Mouse (Mus musculus) right cerebral cortex, adult 18-20 months (tissue): ENCODE data around the gene Lrp8.
A peak's percentile ranks its signal among the peaks of the same experiment; 100 is the strongest.

Source experiments
- DNase-seq: peaks from one replicate; pipeline ENCODE4 v3.0.0; 2022; ENCODE audit warnings: mixed read lengths

The Lrp8 gene

DNA sequence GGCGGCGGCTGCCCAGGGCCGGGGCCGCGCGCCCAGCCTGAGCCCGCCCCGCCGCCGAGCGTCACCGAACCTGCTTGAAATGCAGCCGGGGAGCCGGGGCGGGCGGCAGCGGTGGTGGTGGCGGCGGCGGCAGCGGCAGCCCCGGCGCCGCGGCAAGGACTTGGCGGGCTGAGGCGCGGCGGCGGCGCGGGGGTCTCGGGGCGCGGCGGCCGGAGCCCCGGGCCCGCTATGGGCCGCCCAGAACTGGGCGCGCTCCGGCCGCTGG lies at the start of gene Lrp8:
TSS of gene Lrp8 (plus strand) at position 77 of the 265 bp plus-strand sequence.
- DNase-seq = no peak

DNA sequence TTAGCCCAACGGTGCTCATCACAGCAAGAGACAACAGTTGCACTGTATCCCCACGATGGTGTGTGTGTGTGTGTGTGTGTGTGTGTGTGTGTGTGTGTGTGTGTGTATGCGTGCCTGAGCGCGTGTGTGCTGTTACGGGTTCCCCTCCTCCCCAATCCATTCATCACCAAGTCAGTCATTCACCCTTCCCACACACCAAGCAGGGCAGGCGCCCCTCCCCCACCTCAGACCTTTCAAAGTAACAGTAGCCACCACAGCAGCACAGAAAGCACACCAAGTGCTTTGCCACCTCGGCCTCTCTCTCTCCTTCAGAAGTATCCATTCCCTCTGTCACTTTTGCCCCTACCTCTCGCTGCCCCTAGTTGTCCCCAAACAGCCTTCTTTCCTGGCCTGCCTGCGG lies 45.8 kb upstream of the Lrp8 start:
- DNase-seq = no peak

DNA sequence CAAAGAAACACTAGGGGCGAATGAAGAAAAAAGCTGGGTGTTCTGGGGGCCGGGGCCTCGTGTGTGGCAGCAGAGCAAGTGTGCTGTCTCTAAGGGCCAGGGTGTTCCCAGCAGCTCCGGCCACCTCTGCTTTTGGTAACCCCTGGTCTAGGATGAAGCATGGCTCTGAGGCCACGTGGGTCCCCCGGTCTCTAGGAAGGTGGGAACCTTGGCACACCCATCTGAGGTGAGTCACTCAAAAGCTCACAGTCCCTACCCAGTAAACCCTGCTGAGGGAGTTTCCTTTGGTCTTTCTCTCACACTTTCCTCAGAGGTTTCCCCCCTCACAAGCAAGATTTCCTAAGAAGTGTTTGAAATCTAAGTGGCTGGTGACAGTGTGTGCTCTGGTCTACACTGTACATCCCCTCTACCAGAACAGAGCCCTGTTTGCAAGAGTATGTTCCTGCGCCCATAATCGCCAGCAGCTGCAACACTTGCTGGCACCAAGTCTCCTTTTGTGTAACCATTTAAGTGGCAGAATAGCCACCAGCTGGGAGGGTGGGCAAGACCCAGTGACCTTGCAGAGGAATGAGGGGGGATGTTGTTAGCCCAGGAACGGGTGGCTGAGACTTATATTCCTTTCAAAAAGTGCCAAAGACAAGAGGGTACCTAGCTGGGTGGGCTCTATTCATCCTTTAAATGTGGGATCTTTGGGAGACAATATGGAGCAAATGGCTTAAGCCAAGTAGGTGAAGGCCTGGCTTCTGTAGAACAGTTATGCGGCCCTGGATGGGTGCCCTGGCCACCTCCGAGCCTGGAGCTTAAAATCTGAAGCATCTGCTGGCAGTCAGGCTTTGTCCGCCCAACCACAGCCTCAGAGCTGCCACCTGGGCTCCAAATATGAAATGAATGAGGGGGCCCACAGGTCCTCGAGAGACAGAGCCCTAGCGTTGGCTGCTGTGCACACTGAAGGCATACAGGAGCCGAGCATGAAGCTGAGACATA lies 44.3 kb upstream of the Lrp8 start:
- no peak for DNase-seq

DNA sequence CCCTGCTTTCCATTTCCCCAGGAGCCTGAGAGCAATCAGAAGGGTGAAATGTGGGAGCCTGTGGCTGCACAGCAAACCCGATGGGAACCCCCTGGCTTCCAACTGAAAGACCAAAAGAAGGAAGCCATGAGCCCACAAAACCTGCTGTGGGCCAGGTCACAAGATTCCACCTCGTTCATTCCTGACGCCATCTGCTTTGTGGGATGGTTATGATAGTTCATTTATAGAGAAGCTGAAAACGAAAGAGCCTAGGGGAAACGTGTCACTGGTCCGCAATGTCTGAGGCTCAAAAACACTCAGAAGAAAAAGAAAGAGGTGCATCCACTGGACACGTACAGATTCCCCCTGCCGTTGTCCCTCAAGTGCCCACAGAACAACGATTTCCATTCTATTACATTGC lies 43.1 kb upstream of the Lrp8 start:
- DNase-seq = no peak

DNA sequence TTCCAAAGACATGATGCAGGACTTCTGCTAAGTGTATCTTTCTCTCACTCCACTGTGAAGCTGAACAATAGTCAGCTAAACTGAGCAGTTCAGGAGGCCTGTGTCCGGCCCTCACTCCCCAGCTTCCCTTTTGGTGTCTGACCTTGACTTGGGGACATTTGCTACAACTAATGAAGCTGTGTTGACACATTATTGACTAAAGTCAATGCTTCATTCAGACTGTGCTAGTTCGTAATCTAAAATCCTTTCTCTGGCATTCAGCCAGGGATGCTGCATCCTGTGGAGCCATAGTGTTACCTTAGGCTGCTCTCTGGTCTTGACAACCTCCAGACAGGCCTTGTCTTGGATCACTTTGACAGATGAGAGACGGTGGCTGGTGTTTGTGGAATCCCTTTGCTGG lies 39.1 kb upstream of the Lrp8 start:
- no peak for DNase-seq

DNA sequence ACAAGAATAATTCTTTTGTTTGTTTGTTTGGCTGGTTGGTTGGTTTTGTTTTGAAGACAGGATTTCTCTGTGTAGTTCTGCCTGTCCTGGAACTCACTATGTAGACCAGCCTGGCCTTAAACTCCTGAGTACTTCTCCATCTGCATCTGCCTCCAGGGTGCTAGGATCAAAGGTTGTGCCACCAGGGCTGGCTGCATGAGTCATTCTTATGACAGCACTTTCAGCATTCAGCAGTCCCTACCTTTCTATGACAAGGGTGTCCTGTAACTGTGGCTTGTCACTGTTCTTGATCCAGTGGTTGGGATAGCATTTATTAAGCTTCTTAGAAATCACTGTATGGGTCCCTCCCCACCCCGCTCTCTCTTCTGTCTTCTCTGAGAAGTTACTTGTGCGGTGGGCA lies 38.5 kb upstream of the Lrp8 start:
- DNase-seq = no peak

DNA sequence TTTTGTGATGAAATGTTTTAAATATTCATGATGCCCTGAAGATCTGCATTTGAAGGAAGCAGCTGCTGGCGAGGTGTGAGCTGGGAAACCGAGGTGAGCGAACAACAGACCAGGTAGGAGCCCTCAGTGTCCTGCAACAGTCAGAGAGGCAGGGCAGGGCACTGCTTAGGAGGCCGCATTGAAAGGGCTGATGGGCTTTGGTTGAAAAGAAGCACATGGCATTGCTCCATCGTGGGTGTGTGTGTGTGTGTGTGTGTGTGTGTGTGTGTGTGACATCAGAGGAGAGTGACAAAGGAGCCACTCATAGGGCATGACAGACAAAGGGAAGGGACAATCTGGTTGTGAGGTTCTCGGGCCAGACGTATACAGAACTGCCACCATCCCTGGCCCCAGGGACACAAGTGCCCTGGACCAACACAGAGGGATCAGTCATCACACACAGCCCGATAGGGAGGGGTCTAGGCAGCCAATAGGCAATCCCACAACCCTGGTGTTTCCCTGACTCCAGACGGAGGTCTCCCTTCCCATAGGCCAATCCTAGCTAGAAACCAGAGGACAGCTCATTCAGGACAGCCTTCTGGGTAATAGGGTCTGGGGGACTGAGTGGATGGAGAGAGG lies 36.8 kb upstream of the Lrp8 start:
- no peak for DNase-seq

DNA sequence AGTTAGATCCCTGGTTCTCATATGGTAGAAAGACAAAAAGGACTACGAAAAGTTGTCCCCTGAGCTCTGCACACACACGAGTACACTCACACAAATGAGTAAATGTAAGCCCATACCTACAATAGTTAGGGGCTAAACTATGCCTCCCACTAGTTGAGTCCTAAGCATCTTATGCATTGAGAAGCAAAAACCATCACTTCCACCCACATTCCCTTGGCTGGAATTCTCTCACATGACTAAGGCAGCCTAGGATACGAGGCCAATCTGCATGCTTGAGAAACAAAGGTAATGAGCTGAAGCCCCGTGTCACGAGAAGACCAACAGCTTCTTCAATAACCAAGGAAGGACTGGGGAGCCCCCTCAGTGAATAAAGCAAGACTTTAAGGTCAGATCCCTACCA lies 35.9 kb upstream of the Lrp8 start:
- peak; percentile 17 for DNase-seq

DNA sequence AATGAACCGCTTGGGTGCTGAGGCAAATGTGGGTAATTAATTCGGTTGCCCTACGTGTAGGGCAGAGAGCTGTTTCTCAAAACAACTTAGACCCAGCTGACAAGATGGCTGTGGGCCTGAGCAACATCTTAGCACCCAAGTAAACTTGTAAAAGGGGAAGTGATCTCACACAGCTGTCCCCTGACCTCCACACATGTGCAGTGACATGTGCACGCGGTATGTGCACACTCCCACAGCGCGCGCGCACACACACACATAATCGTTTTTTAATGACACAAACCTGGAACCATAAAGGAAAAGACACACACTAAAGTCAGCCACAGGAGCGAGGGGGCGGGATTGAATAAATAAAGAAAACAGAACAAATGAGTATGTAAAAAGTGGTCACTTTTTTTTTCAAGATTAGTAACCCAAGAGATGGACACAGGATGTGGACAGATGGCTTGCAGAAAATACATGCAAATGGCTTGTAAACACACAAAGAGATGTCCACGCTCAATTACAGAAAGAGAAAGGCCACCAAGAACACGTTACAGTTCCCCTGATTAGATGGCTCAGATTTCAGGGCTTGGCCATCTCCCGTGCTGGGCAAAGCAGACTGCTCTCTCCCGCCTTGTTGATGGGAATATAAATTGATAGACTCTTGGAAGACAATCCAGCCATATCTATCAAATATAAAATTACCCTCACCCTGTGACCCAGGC lies 29.8 kb upstream of the Lrp8 start:
- no peak for DNase-seq

DNA sequence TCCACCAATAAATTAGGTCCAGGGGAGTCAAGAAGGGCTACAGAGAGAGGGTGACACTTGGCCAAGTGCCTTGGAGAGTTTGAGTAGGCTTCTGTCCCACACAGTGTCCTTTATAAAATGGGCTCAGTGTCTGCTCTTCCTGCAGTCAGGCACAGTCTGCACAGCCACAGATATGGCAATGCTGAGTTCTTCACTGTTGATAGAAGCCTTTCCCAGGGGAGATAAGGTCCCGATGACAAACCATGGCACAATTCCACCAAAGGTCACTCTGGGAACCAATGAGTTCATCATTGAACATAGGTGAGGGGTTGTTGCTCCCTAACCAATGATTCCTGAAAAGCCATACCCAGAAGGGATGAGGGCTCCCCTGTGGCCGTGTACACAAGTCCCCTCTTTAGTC lies 27.2 kb upstream of the Lrp8 start:
- no peak for DNase-seq

DNA sequence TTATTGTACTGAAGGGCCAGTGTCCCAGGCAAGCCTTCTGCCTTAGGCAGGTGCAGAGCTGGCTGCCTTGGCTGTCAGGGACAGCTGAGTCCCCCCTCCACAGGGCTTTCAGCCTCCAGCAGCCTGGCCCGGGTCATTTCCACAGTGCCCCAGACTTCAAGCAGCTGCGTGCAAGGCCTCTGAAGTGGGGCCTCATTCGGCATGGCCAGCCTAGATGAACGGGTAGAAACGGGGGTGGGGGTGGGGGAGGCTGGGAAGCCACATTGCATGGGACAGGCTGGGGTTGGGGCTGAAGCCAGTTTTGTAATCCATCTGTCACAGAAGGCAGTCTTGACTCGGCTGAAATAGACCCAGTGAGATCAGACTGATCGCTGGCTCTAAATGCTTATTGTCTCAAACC lies 26.4 kb upstream of the Lrp8 start:
- no peak for DNase-seq

DNA sequence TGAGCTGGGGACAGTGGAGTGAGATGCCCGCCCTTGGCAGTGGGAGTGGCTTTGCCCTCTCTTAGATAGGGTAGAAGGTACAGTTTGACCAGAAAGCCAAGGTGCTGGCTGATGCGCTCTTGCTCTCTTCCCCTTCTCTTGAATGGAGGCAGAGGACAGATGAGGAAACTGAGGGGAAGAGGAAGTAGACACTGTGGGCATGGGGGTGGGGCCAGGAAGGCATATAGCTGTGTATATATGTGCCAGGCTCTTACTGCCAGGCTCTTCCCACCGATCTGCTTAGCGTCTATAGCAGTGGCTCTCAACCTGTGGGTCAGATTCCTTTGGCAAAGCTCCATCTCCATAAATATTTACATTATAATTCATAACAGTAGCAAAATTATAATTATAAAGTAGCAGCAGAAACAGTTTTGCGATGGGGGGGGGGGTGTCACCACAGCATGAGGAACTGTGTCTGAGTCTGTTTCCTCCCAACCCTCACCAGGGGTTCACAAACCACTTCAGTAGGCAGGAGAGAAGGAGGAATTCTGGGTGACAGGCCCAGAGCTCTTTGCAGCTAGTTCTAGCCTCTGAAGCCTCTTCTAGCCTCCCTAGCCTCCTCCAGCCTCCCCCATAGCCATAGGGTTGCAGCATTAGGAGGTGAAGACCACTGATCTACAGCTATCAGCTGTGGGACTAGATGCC lies 24.9 kb upstream of the Lrp8 start:
- DNase-seq = no peak

DNA sequence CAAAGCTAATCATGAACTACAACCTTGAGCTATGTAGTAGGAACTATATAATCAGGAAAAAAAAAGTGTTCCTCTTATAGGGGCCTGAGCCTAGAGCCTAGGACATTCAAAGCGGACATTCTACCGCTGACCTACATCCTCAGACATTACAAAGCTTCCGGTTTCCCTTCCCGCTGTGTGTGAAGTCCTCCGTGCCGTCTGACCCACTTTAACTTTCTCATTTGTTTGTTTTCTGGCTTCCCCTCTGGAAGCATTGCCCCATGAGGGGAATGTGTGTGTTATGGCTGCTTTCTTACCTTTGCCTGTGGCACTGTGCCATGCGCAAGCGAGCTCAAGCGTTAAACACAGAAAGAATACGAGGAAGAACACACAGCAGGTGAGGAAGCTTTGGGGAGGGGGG lies 18.5 kb upstream of the Lrp8 start:
- no peak for DNase-seq

DNA sequence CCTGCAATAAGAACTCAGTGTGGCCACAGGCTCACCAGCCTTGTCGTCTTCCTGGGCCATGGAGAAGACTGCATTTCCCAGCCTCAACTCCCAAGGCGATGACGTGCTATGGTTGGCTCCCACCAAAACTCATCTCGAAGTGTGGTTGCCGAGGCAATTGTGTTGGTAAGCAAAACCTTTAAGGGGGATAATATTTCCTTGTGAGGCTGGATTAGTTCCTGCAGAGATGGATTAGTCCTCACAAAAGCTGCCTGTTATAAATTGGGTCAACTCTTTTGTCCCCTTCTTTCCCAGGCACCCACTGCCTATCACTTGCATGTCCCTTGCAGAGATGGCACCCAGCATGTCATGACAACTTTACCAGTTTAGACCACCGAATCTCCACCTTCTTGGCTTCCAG lies 13.2 kb upstream of the Lrp8 start:
- no peak for DNase-seq

DNA sequence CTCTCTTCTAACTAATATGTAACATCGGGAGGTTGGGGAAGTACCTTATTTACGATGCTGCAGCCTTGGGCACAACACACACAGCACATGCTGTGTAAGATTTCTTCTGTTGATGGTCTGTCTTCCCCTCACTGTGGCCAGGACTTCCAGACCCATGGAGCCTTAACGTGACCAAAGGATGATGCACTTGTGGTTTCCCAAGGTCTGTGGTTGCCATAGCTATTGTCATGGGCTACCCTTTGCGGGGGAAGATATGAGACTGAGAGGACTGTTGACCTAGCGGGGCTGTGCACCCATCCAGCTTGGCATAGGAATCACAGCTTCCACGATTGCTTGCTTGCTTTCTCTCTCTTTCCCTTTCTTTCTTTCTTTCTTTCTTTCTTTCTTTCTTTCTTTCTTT lies 1.3 kb upstream of the Lrp8 start:
- no peak for DNase-seq

DNA sequence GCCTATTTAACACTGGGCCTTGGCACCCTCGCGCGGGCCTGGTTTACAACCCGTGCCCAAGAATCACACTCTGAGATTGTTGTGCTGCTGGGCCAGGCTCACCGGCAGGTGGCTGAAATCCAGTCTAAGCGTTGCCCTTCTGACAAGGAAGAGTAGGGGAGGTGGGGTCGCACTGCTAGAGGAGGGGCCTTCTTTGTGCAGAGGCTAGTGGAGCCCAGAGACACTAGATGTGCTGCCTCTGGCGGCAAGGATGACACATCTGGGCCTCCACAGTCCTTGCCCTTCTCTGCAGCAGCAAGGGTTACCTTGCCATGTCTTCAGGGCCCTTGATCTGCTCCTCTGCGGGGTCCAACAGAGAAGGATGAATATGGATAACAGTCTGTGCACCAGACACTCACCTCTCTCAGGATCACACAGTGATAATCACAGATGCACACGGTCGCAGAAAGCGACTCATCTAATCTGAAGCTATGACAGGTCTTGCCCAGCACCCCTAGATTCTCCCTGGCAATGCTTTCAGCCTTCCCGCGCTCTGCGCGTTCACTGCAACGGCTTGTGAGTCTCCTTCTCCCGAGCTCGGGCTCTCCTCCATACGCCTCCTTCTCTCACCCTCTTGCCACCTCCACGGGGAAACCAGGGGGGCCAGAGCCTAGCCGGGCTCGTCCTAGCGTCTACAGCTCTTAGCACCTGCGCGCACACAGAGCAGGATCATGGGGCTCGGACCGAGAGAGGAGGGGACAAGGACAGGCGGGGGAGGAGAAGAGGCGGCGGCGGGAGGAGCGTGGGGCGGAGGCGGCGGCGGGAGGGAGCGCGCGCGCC lies 486 bp upstream of the Lrp8 start:
- peak; percentile 88 for DNase-seq

DNA sequence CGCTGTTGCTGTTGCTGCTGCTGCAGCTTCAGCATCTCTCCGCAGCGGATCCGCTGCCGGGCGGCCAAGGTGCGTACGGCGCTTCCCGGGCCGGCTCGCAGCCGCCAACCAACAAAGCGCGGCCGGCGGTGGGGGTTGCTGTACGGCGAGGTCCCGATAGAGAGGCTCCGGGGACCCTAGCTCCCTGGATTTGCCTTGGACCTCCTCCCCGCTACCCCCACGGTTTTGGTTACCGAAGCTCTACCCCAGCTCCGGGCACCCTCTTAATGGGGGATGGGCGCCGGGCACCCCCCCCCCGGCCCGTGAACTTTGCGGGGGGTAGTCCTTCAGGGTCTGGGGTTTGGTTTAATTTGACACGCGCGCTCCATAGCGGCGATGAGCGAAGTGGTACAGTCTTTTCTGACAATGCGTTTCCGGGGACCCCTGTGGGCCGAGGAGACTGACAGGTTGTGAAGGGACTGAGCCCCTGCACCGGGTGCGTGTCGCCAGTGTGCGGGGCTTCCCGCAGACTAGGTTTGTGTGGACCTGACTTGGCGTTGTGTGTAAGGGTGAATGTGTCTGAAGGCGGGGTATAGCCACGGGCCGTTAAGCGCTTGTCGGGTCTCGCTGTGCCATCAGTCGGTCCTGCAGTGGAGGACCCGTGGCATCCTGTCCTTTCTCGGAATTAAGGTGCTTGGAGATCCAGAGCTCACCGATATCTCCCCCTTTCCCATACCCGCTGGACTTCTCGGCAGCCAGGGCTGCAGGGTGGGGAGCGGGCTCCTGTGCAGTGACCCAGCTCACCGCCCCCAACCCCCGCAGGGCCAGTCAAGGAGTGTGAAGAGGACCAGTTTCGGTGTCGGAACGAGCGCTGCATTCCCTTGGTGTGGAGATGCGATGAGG lies 630 bp downstream of the Lrp8 start:
- DNase-seq = no peak

DNA sequence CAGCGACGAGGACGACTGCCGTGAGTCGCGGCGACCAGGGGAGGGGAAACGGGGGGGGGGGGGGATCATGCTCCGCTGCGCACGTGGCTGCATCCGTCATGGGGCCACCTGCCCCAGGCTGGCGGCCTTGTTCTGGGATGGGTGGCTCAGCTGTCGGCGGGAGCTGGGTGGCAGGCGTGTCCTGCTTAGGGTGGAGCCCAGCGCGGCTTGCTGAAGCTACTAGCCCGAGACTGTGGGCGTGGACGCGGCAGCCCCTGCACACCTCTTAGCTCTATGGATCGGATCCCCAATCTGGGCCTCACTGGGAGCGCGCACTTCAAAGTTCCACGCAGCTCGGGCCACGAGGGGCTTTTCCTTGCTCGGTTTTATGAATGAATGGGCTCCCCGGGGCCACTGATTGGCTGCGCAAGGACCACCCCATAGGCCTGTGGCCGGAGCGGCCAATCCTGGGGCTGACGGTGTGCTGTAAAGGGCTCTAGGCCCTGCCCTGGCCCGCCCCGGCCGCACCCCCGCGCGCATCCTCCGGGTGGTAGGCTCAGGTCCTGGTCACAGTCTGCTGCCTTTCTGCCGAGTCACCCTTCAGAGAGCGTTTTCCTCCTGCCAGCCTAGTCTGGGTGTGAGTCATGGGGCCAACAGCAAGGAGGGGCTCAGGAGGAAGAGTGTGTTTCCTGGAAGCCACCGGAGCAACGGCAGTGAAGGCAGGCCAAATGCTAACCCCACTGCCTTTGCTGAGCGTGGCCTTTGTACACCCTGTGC lies 1.5 kb downstream of the Lrp8 start:
- peak; percentile 77 for DNase-seq

DNA sequence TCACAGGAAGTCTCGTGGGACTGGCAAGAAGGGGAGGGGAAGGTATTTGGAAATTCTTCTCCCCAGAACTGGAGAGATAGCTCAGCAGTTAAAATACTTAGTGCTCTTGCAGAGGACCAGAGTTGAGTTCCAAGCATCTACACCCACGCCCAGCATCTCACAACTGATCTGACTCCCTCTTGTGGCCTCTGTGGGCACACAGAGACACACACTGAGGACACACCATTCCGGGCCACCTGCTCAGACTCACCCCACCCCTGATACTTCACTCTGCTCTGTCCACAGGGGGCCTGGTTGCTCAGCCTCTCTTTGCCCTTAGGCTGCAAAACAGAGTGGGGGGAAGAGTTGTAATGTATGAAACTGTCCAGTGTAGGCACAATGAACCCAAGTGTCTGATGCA lies 3.4 kb downstream of the Lrp8 start:
- DNase-seq = no peak

DNA sequence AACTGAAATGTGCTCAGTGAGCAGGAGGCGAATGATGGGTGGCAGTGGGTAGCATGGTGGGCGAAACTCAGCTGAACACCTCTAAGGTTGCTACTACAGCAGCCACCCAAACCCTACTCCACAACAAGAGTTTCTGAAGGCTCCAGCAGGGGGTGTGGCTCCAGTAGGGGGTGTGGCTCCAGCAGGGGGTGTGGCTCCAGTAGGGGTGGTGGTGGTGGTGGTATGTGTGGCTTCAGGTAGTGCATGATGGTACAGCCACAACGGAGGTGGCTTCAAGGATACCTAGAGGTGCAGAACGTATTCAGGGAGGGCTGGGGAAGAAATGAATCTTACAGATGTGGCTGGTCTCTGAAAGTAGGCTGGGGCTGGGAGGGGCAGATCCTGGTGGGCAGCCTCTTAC lies 5.7 kb downstream of the Lrp8 start:
- no peak for DNase-seq

DNA sequence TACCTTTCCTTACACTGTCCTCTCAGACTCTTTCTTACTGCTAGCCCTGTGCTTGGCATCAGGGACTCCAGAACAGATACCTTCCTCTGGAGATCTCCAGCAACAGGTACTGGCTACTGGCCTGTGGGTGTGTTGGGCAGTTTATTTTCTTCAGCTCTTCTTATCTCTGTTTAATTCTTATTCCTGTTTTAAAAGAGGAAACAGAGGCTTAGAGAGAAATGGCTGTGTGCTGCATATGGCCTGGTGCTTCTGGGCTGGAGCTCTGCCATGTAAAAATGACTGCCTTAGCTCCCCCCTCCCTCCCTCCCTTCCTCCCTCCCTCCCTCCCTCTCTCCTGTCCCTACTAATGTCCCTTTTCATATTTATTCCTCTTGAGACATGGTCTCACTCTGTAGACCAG lies 6.6 kb downstream of the Lrp8 start:
- no peak for DNase-seq
